Mouse (Mus musculus) liver, postnatal 0 days (tissue): ENCODE measurements at regions not wholly inside any gene's neighbourhood (a gene's known extent, or its start where the extent isn't known, plus 50 kb on each side); places are given as distances from the start of the nearest gene placed in this dataset.

Source experiments
- ATAC-seq: fragments of 200-750 bp; cut with Nextera tagmentation; 2 replicates; pipeline ENCODE4 v1.8.0; 2017; ENCODE audit warnings: mild to moderate bottlenecking, moderate library complexity
- DNase-seq: peaks from one replicate; pipeline ENCODE4 v3.0.0-alpha.2; 2016
- H3K27ac ChIP-seq: fragments of 300-500 bp; sonication (generic); 2 replicates; pipeline ENCODE4 v1.5.1; 2014; ENCODE audit warnings: antibody characterized with exemption, moderate library complexity, mild to moderate bottlenecking, low read depth
- H3K27me3 ChIP-seq: fragments of 300-500 bp; sonication (generic); 2 replicates; pipeline ENCODE4 v1.6.1; 2014; ENCODE audit warnings: low read length, control low read depth, mixed read lengths; ENCODE audit not compliant: insufficient read depth
- H3K36me3 ChIP-seq: fragments of 300-500 bp; sonication (generic); replicated peaks from 2 replicates; pipeline ENCODE4 v1.6.1; 2014; ENCODE audit warnings: mild to moderate bottlenecking, control low read depth, low read length, moderate library complexity, mixed read lengths; ENCODE audit not compliant: insufficient read depth
- H3K4me1 ChIP-seq: fragments of 300-500 bp; sonication (generic); 2 replicates; pipeline ENCODE4 v1.6.1; 2014; ENCODE audit warnings: antibody characterized with exemption, mild to moderate bottlenecking, control low read depth; ENCODE audit not compliant: insufficient read depth
- H3K4me2 ChIP-seq: fragments of 300-500 bp; sonication (generic); 2 replicates; pipeline ENCODE4 v1.6.1; 2014; ENCODE audit warnings: low read depth, mild to moderate bottlenecking, low read length, moderate library complexity, mixed read lengths
- H3K4me3 ChIP-seq: fragments of 300-500 bp; sonication (generic); 2 replicates; pipeline ENCODE4 v1.5.1; 2014; ENCODE audit warnings: low read depth, low read length
- H3K9ac ChIP-seq: fragments of 300-500 bp; sonication (generic); replicated peaks from 2 replicates; pipeline ENCODE4 v1.6.1; 2014; ENCODE audit warnings: mild to moderate bottlenecking, moderate library complexity
- H3K9me3 ChIP-seq: fragments of 300-500 bp; sonication (generic); 2 replicates; pipeline ENCODE4 v1.6.1; 2016; ENCODE audit warnings: mild to moderate bottlenecking, control low read depth, low read length, mixed read lengths
- CTCF ChIP-seq: sonication (generic); IDR thresholded peaks from 2 replicates; pipeline ENCODE4 v1.5.1; 2016; ENCODE audit warnings: antibody characterized with exemption, low read depth
- EP300 ChIP-seq: IDR thresholded peaks from 2 replicates; pipeline ENCODE4 v1.6.1; 2016; ENCODE audit warnings: antibody characterized with exemption, low read depth, mild to moderate bottlenecking
- WGBS: fragments of 180-500 bp; shearing (Covaris S2); extraction: QIAGEN DNeasy Blood & Tissue Kit; methylation state at CpG from one replicate; pipeline ENCODE4 v1.1.7; 2014; ENCODE audit not compliant: insufficient replicate concordance; 5-methylcytosine and 5-hydroxymethylcytosine counted together

DNA sequence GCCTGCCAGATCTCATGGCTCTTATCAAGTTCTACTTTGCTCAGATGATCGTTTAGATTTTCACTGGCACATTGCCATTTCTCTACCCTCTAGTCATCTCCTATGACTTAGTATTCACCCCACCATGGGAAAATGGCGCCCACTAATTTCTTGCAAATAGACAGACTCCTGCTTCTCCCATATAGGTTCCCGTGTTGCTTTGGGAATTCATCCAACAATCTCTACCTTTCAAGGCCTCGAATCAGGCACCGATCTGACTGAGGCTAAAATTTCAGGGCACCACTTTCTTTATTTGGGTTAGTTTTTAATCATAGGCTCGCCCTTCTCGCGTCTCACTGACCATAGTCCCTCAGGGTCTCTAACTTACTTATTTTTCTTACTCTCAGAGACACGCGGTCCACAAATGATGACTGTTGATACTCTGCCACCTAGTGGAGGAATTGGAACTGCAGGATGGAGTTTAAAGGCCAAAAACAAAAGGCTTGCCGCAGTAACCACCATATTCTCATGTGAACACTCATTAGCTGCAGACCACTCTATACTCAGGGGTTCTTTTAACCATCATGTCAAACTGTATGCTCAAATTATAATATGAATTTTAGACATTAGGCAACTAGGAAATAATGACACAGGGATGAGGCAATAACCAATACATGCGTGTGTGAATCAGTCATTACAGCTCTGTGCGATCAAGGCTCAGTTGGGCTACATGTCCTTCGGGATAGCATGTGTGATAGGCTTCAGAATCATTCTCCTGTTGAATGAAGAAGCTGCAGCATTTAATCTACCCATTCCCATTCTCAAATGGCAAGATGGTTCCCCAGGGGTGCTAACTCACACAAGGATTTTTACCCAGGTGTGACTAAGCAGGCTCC, 119.5 kb upstream of the Nhs start:
- DNase-seq (peak; percentile 37), ATAC-seq (peak; percentile 29; the same call in 1 of the 2 replicates)
- H3K9ac ChIP-seq = no peak overlapping the region
- H3K4me1 ChIP-seq = no peaks in the 10 kb centered on the region
- 52% methylated on average over 14 of the region's 14 CpGs for WGBS
- no peaks in the 10 kb centered on the region for H3K36me3 ChIP-seq
- H3K4me3 ChIP-seq = no peak overlapping the region
- H3K27me3 ChIP-seq = no peaks in the 10 kb centered on the region
- no peak overlapping the region for H3K27ac ChIP-seq
- H3K4me2 ChIP-seq = no peak overlapping the region
- no peaks in the 10 kb centered on the region for H3K9me3 ChIP-seq
- no peak for TF ChIP-seq EP300
- TF ChIP-seq CTCF = peak; percentile 79

DNA sequence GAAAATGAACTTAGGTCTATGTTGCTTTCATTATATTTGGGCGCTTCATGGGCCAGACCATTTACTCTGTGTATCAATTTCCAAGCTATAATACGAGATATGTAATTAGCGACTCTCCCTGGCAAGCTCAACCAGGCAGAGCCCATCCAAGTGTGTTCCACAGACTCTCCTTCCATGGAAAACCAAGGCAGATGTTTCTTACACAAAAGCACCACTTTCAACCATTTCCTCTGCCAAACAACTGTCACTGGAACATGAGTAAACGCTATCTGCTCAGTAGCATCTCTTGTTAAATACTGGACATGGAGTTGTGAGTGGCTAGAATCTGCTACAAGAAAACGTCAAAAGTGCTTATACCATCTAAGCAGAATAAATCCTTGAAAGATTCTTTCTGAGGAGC, 115.1 kb upstream of the Nhs start:
- Histone ChIP-seq H3K4me1 (no peaks in the 10 kb centered on the region), H3K4me2 (no peak overlapping the region), H3K27ac (no peak overlapping the region), H3K27me3 (no peaks in the 10 kb centered on the region), H3K36me3 (no peaks in the 10 kb centered on the region), H3K9me3 (no peaks in the 10 kb centered on the region), H3K9ac (no peak overlapping the region), H3K4me3 (no peak overlapping the region)
- WGBS = 74% methylated on average over 5 of the region's 5 CpGs
- ATAC-seq (no peak), DNase-seq (no peak)
- no peak for TF ChIP-seq CTCF
- no peak for TF ChIP-seq EP300

DNA sequence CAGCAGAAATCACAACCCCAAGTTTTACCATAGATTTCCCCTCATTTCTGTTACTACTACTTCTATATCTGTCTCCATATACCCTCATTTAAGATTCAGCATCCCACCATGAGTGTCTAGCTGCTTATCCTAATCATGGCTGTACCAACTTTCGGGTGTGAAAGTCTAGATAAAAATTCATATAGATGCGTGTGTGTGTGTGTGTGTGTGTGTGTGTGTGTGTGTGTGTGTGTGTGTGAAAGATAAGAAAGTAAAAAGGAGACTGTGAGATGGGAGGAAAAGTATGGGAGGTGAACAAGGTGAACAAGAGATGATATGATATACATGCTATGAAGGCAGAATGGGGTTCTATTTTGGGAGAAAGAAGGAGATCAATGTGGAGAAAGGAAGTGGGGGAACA, 111.7 kb upstream of the Nhs start:
- H3K4me2 ChIP-seq = no peak overlapping the region
- no peak for ATAC-seq
- H3K4me1 ChIP-seq = no peaks in the 10 kb centered on the region
- TF ChIP-seq EP300 = peak; percentile 72; the same call in 1 of the 2 replicates
- no peak for TF ChIP-seq CTCF
- H3K27me3 ChIP-seq = no peaks in the 10 kb centered on the region
- H3K9ac ChIP-seq = no peak overlapping the region
- H3K9me3 ChIP-seq = no peaks in the 10 kb centered on the region
- no peak for DNase-seq
- no peaks in the 10 kb centered on the region for H3K36me3 ChIP-seq
- H3K4me3 ChIP-seq = no peak overlapping the region
- H3K27ac ChIP-seq = no peak overlapping the region
- 42% methylated on average over 2 of the region's 2 CpGs for WGBS

DNA sequence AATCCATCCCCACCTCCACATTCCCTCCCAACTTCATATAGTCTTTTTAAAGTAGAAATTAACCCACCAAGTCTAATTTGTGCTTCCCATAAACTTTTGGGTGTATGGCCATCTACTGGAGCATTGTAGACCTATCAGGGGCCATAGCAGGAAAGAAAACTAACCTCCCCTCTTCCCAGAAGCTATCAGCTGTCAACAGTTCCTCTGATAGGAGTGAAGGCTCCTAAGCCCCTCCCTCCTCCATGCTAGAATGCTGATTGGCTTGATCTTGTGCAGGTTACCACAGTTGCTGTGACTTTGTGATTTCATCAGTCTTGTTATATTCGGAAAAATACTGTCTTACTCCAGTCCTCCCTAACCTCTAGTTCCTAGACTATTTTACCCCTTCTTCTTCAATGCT, 109.4 kb upstream of the Nhs start:
- Histone ChIP-seq H3K36me3 (no peaks in the 10 kb centered on the region), H3K4me2 (no peak overlapping the region)
- TF ChIP-seq CTCF = no peak
- no peak for TF ChIP-seq EP300

DNA sequence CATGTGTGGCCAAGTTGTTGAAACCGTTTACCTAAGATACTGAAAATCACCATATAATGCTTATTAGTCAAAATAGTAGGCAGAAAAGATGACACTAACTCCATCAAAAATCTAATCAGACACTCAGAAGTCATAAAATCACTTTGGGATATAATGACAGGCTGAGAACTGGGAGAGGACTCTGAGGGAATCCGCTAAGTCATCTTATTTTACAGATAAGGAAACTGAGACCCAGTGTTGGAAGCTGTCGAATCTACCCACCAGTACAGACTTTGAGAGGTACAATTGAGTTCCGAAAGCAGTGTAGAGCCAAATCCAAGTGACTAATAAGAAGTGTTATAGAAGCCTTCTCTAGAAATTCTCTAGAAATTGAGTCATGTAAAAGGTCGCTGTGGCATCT, 108.6 kb upstream of the Nhs start:
- ATAC-seq = no peak
- 71% methylated on average over 5 of the region's 5 CpGs for WGBS
- TF ChIP-seq EP300 = no peak
- TF ChIP-seq CTCF = no peak

More for the DNA sequence above, 109.4 kb upstream of the Nhs start:
- ATAC-seq = peak; percentile 55
- H3K27me3 ChIP-seq = no peaks in the 10 kb centered on the region
- H3K4me1 ChIP-seq = no peaks in the 10 kb centered on the region
- WGBS = 63% methylated on average over 1 of the region's 1 CpGs
- no peak for DNase-seq
- H3K9ac ChIP-seq = no peak overlapping the region
- H3K4me3 ChIP-seq = no peak overlapping the region
- H3K9me3 ChIP-seq = no peaks in the 10 kb centered on the region
- H3K27ac ChIP-seq = no peak overlapping the region

DNA sequence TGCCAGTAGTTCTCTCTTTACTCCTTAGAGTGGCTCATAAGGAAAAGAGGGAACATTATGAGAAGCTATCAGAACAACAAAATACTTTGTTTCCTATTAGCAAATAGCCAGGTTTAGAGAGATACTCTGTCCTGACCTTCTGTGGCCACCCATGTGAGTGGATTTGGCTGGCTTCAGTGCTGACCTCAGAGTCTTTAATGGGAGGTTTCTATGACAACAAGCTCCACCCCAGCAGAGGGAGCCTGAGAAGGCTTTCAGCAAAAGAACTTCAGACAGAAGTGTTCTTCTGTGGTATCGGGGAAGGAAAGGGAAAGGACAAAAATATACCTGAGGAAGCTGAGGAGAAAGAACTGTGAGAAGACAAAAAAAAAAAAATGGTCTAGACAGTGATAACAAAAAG, 108.1 kb upstream of the Nhs start:
- no peak for TF ChIP-seq EP300
- TF ChIP-seq CTCF = no peak
- H3K27ac ChIP-seq = no peak overlapping the region
- no peak overlapping the region for H3K4me3 ChIP-seq
- WGBS = 38% methylated on average over 1 of the region's 1 CpGs
- H3K27me3 ChIP-seq = no peaks in the 10 kb centered on the region
- H3K9me3 ChIP-seq = no peaks in the 10 kb centered on the region
- no peak overlapping the region for H3K9ac ChIP-seq
- no peaks in the 10 kb centered on the region for H3K36me3 ChIP-seq
- no peaks in the 10 kb centered on the region for H3K4me1 ChIP-seq
- ATAC-seq (no peak), DNase-seq (peak; percentile 12)
- no peak overlapping the region for H3K4me2 ChIP-seq

More for the DNA sequence above, 108.6 kb upstream of the Nhs start:
- no peak overlapping the region for H3K4me3 ChIP-seq
- H3K4me2 ChIP-seq = no peak overlapping the region
- no peak for DNase-seq
- no peaks in the 10 kb centered on the region for H3K36me3 ChIP-seq
- no peaks in the 10 kb centered on the region for H3K4me1 ChIP-seq
- no peak overlapping the region for H3K27ac ChIP-seq
- no peaks in the 10 kb centered on the region for H3K27me3 ChIP-seq
- H3K9me3 ChIP-seq = no peaks in the 10 kb centered on the region
- no peak overlapping the region for H3K9ac ChIP-seq
